Mouse (Mus musculus): ENCODE measurements around the gene Iqcf3.

The Iqcf3 gene

DNA sequence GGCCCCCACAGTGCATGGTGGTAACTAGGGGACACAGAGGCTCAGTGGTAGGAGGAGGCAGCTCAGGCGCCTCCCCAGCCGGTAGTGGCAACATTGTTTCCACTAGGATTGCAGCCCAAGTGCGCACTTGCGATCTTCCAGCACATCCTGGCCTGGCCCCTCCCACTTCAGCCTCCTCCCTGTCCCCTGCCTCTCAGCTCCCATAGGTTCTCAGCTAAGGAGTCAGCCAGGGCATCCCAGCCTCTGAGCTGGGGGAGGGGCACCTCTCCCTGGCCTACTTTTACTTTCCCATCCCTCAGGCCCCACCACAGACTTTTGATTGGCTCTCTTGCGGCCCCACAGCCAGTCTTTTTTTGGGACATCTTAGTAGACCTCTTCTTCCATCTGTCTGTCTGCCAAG is 89.5 kb downstream of the Iqcf3 start:
- DNase-seq (ENCODE audit: low spot score in 2 of 2) = peak; percentile 83 to 88

DNA sequence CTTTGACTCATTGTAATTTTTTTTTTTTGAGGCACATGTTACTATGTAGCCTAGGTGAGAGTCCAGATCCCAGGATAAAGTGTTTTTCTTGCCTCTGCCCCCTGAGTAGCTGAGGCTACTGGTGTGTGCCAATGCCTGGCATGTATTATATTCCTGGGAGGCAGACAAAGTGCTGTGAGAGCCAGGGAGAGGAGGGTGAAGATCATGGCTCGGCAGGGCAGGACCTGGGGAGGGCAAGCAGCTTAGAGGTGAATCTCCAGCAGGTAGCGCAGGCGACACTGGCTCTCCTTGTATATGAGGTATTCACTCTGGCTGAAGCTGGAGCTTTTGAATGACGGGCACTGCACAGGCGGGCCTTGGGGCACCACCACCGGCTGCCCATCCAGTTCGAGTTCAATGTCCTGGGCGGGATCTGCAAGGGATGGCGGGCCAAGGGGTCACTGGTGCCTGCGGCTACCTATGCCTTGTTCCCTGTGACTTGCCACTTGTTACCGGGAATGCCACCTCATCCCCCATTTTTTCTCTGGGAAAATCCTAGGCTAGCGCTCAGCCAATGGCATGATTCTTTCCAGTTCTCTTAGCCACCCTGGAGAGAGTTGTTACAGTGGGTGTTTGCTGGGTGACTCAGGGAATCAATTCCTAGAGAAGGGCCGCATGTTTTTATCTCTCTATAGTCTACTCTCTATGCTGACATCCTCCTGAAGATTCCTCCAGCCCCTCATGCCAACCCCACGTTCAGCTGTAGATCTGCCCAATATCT is 90.3 kb downstream of the Iqcf3 start:
- DNase-seq (ENCODE audit: low spot score in 2 of 2) = no peak

DNA sequence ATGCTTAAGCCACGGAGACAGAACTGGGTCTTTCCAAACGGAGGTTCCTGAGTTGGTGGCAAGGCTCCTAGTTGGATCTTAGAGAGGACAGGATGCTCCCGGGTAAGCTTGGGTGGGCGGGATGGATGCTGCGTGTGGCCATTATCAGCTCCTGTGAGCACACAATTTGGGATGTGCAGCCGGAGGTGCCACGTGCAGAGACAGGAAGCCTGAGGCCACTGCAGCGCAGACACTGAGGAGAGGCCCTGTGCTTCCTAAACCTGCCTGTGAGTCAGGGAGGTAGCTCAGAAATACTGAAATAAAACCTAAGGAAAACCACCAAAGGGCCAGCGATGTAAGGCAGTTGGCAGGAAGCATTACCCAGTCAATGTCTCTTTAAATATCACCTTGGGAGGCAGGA is 91.7 kb downstream of the Iqcf3 start:
- DNase-seq (ENCODE audit: low spot score in 2 of 2) = no peak

DNA sequence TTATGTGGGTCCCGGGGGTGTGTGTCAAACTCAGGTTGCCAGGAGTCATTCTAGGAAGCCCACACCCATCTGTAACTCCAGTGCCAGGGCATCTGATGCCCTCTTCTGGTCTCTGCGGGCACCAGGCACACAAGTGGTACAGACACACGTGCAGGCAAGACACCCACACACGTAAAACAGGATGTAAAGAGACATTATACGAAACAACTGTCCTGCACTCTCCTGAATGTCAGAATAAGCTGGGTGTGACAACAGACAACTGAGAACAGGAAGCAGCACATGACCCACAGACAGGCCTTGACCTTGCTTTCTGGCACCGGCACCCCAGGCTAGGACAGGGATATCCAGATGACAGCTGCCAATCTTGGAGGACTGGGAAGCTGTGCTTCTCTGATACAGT is 92.1 kb downstream of the Iqcf3 start:
- no peak for DNase-seq (ENCODE audit: low spot score in 2 of 2)

DNA sequence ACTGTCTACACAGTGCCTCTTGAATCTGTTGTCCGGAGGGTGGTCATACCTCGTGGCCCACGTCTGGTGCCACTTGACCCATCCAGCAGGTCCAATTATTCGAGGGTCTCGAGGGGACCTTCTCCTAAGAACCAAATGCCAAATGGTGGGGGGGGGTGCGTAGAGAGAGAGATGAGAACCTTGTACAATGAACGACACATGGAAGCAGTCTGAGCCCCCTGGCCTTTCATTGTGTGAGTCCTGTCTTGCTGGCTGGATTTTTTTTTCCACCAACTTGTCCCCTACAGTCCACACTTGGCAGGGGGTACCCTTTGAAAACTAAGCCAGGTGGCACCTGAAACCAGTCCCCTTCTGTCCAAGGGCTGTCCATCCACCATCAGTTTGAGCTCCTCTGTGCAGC is 93.7 kb downstream of the Iqcf3 start:
- no peak for DNase-seq (ENCODE audit: low spot score in 2 of 2)

DNA sequence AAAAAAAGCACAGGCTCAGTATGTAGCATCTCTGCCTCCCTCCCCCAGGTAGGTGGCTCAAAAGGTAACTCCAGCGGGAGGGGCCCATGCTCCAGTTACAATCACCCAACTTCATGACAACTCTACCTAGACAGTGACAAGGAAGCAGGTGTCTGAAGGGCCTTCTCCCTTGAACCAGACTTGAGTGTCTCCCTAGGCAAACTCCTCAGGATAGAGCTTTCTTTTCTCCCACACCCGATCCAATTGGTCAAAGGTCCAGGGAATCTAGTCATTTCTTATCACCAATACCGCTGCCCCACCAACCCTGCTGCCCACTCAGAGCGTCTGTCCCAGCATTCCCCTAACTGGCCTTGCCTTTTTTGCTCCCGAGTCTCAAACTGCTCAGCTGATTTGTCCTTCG is 94.7 kb downstream of the Iqcf3 start:
- DNase-seq (ENCODE audit: low spot score in 2 of 2) = no peak

DNA sequence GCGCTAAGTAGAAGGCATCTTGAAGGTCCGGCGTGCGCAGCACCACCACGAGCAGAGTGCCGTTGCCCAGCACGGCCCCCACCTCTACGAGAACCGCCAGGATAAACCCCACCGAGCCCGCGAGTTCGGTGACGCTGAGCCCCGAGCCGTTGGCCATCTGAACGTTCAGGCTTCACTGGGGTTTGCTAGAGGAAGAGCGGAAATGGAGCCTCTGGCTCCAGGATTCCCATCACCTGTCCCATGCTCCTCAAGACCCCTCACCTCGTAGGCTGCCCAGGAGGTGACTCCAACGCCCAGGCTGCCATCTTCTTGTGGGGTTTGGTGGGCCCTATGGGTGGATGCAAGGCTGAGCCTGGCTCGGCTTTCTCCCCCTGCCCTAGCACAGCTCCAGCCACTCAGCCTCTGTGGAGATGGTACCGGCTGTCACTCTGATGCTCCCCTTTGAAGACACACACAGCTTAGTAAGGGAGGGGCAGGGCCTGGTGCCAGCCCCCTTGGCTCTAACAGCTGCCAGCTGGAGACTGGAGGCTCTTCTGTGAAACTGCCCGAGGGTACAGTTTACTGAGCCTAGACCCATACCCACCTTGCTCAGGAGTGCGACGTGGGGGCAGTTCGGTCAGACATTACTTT is 95.7 kb downstream of the Iqcf3 start, which contains the start of gene Gpr62:
Gpr62 (minus strand) TSS at position 368 of the 630 bp plus-strand sequence.
- no peak for DNase-seq (ENCODE audit: low spot score in 2 of 2)

DNA sequence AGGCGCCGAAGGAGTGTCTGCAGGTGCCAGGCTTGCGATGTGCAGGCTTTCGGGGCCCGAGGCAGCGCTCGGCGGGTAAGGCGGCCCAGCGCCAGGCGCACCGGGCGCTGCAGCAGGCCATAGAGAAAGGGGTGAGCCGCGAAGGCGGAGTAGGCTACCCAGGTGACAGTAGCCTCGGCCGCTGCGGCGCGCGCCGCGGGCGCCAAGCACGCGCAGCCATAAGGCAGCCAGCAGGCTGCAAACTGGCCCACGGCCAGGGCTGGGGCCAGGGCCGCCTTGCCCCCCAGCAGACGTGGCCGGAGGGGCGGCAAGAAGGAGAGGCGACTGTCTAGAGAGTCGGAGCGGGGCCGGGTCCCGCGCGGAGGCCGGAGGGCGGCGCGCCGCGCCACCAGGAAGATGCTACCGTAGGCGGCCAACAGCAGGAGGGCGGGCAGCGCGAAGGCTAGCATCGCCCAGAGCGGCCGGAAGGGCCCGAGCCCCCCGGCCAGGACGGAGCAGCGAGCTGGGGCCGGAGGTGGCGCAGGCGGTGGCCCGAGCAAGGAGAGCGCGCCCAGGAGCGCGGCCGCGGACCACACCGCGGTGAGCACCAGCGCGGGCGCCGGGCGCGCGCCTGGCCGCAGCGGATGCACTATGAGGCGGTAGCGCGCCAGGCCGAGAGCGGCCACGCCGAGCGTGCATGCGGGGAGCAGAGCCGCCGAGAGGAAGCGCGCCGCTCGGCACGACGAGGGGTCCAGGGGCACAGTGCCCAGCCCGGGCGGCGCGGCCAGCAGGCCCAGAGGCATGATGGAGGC is 96.5 kb downstream of the Iqcf3 start:
- no peak for DNase-seq (ENCODE audit: low spot score in 2 of 2)

DNA sequence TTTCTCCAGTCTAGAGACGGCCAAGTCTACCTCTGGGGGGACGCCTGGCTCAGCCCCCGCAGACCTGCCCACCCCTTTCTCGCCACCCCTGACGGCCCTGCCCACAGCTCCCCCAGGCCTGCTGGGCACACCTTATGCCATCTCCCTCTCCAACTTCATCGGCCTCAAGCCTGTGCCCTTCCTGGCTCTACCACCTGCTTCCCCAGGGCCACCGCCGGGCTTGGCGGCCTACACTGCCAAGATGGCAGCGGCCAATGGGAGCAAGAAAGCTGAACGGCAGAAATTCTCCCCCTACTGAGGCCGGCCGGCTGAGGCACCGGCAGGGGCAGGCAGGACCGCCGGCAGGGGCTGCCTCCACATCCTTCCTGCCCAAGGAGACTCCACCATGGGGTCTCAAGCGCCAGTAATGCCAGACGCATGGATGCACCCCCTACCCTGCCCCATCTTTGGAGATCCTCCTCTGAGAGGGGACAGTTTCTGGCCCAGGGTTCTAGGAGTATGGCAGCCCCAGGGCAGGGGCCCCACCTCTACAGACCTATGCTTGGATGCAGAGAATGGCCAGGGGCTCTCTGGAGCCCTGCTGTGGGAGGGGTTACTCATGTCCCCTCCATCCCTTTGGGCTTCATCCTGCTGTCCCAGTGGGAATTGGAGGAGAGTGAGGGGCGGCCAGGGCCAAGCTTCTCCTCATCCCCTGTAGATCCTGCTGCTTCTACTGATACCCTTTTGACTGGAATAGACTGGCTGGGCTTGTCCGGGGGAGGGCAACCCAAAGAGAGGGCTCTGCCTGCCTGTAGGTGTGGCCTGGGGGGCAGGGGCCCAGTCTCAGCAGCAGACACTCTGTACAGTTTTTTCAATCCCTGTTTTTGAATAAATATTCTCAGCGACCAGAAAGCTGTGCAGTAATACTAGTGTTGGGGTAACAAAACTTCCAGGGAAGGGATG is 98.0 kb downstream of the Iqcf3 start:
- no peak for DNase-seq (ENCODE audit: low spot score in 2 of 2)

DNA sequence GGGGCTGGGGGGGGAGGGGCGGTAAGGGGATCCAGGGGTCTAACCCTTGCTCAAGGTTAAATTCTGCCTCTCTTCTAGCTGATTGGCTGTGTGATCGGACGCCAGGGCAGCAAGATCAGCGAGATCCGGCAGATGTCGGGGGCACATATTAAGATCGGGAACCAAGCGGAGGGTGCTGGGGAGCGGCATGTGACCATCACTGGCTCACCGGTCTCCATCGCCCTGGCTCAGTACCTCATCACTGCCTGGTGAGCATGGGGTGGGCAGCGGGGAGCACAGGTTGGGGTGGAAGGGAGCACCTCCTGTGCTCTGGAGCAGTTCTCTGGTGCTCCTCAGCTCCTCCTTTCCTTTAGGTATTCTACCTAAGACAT is 99.0 kb downstream of the Iqcf3 start:
- DNase-seq (ENCODE audit: low spot score in 2 of 2) = no peak

DNA sequence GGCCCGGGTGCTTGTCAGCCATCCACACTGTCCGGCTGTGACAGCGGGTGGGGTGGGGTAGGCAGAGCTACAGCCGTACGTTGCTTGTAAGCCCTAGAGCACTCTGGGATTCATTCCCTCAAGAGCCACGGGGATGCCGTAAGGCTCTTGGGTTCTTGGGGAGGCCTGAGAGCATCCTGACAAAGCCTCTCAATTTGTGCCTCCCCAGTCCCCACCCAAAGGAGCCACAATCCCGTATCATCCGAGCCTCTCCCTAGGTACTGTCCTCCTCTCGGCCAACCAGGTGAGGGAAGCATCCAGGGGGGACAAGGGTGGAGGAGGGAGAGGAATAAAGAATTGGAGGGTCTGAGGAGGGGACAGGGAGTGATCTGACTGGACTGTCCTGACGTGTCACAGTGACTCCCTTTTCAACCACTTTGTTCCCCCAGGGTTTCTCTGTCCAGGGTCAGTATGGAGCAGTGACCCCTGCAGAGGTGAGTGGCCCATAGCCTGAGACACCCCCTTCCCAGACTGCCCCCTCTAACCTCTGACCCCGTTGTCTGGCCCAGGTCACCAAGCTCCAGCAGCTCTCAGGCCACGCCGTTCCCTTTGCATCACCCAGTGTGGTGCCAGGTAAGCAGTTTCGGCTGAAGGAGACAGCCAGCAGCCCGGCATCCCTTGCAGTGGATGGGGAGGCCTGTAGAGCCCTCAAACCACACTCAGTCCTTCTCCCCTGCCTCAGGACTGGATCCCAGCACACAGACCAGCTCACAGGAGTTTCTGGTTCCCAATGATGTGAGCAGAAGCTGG is 99.6 kb downstream of the Iqcf3 start:
- DNase-seq (ENCODE audit: low spot score in 2 of 2) = no peak

DNA sequence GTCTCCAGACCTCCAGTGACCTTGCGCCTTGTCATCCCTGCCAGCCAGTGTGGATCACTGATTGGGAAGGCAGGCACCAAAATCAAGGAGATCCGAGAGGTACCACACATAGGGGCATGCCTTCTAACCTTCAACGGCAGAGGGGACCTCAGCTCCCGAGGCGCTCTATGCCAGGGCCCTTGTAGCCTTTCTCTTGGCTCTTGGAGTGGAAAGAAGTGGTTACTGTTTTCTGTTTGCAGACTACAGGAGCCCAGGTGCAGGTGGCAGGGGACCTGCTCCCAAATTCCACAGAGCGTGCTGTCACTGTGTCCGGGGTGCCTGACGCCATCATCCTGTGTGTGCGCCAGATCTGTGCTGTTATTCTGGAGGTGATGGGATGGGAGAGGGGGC is 100.4 kb downstream of the Iqcf3 start:
- DNase-seq (ENCODE audit: low spot score in 2 of 2) = no peak

DNA sequence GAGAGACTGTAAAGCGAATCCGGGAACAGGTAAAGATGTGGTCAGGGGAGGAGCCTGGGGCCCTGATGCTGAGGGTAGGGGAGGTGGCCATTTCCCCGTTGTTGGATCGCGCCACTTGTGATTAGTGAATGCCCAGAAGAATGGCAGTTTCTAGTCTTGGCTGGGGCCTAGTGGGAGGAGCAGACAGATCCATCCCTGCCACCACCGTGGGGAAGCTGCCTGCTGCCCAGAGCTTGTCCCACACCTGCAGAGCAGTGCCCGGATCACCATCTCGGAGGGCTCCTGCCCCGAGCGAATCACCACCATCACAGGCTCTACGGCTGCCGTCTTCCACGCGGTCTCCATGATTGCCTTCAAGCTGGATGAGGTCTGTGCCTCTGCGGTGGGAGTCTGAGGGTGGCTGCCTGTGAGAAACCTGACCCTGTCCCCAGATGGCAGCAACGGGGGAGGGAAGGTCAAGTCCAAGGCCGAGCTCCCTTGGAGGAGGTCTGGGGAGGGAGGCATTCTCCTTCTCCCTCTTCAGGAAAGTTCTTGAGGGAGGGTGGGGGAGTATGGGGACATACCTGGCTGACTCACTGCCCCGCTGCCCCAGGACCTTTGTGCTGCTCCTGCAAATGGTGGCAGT is 100.9 kb downstream of the Iqcf3 start:
- no peak for DNase-seq (ENCODE audit: low spot score in 2 of 2)

DNA sequence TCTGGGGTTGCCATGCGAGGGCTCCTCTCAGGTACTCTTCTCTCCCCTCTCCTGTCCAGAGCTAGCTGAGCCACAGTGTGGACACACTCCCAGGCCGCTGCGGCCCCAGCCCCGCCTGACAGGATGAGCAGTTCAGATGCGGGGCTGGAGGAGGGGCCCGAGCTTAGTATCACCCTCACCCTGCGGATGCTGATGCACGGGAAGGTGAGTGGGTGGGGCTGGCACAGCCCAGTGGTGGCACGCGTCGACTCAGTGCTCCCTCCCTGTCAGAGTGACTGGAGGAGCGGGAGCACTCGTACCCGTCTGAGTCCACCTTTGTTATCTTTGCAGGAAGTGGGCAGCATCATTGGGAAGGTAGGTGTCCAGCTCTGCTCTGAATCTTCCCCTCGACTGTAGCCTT is 101.5 kb downstream of the Iqcf3 start:
- no peak for DNase-seq (ENCODE audit: low spot score in 2 of 2)

DNA sequence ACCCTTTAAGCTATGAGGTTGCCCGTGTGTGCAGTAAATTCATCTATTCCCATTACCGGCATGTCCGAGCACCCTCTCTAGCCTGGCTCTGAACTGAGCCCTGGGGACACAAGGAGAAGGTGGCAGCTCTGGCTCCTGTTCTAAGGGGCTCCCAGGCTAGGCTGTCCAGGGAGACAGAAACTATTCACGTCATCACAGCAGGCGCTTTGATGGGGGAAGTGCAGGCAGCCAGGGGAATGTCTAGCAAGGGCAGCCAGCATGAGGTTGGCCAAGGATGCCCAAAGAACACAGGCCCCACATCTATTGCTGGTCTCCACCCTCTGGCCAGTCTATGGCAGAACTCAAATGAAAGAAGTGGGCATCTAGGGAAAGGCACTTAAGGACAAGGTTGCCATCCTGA is 103.5 kb downstream of the Iqcf3 start:
- peak; percentile 68 to 69 for DNase-seq (ENCODE audit: low spot score in 2 of 2)

DNA sequence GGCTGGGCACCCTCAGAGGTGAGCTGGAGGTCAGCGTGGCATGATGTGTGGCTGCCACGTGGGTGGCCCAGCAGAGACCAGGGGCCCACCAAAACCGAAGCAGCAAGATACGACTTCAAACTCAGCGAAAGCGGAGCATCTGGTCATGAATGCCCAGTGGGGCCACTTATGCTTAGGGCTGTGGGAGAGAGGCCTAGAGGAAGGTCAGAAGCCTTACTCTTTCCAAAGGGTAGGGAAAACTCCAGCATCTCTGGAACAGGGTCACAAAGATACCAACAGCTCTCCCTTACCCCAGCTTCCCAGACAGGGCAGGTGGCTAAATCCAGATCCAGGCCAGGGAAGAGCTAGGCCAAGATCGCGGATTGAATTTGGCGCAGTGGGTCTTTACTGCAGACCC is 104.3 kb downstream of the Iqcf3 start:
- DNase-seq (ENCODE audit: low spot score in 2 of 2) = no peak

DNA sequence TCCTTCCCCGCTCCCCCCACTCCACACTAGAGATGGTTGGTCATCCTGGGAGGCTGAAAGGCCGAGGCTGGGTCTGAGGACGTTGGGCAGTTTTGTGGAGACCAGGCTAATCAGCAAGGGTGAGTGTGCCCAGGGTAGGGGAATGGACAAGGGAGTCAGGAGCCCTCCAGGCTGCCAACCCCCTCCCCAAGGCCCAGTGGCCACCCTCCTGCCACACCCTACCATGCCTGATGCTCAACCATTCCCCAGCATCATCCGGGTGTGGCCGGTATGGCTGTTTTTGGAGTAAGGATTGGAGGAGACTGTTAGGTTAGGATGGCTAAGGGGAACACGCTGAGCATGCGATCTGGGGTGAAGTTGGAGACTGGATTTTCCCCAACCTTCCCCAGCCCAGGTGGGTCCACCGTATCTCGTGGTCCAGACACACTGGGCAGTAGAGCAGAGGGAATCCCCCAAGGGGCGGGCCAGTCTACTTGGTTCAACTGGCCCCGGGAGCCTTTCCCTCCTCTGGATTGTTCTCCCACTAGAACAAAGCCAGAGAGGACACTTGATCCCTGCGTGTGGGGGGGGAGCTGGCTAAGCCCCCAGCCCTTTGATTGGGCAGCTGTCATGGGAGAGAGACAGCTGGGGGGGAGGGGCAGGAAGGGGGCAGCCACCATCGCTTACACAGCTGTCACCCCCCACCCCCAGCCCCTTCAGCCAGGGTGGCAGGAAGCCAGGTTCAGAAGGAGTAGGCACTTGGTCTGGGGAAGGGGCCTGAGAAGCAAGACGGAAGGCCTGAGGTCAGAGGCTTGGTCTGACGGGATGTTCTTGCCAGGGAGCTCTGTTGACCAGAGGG is 104.9 kb downstream of the Iqcf3 start:
- no peak for DNase-seq (ENCODE audit: low spot score in 2 of 2)

DNA sequence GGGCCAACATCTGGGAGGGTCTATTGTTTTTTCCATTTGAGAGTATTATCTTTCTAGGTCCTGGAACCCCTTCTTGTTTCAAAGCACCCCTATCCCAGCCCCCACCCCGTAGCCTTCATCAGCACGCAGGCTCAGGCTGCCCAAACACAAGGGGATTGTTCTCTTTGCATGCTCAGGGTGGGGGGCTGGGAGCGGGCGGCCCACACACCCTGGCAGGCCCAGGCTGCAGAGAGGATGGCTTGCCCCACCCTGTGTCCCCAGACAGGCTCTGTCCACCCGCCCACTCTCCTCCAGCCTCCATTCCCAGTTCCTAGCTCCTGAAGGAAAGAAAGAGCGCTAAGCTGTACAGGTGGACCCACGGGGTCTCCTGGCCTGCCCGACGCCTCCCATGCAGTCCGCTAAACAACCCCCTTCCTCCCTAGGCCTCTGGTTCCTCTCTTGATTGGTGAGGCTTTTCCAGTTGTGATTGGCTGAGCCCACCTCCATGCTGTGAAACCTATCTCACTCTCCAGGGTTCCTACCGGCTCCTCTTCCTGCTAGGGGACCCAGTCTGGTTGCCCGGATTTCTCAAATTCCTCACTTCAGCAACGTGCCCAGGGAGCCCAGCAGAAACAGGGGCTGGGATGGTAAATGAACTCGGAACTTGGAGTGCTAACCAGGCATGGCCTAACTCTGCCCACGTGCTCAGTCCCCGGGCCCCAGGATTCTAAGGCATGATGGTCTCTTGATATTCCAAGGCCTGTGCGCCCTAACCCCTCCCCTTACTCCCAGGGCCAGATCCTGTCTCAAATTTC is 106.3 kb downstream of the Iqcf3 start:
- no peak for DNase-seq (ENCODE audit: low spot score in 2 of 2)

Data from heart, adult 9 months (tissue).